Mouse (Mus musculus) lung, postnatal 25 days (tissue): ENCODE measurements around the gene Twnk.
"Not testable (repeated sequence)": the region's sequence is repeated elsewhere in the genome, so short reads cannot be mapped to it uniquely, and the experiment has no call there.

Source experiments
- DNase-seq: peaks from one replicate; pipeline ENCODE4 v3.0.0; 2022; ENCODE audit warnings: low spot score

Twnk gene

GRCm38 (mm10) chr19:45025937-45026568 is 20.6 kb downstream of the Twnk start:
- no peak for DNase-seq

- DNase-seq: no peak
Observed at GRCm38 (mm10) chr19:45026958-45027670, 21.7 kb downstream of the Twnk start.

GRCm38 (mm10) chr19:45027848-45028247 is 22.4 kb downstream of the Twnk start:
- no peak for DNase-seq

GRCm38 (mm10) chr19:45028746-45029145 is 23.3 kb downstream of the Twnk start:
- no peak for DNase-seq

- no peak for DNase-seq
Observed at GRCm38 (mm10) chr19:45029571-45029970, 24.1 kb downstream of the Twnk start.

- peak; percentile 59 for DNase-seq
Observed at GRCm38 (mm10) chr19:45030111-45030510, 24.6 kb downstream of the Twnk start.

GRCm38 (mm10) chr19:45030746-45031693 is 25.6 kb downstream of the Twnk start:
- peak; percentile 89 for DNase-seq

GRCm38 (mm10) chr19:45031780-45032179 is 26.3 kb downstream of the Twnk start:
- DNase-seq: peak; percentile 85

GRCm38 (mm10) chr19:45032570-45033332 is 27.3 kb downstream of the Twnk start:
- no peak for DNase-seq

- peak; percentile 71 for DNase-seq
Observed at GRCm38 (mm10) chr19:45036867-45037266, 31.4 kb downstream of the Twnk start.

- not testable (repeated sequence) for DNase-seq
Observed at GRCm38 (mm10) chr19:45038198-45038597, 32.7 kb downstream of the Twnk start.

GRCm38 (mm10) chr19:45040214-45040613 is 34.8 kb downstream of the Twnk start:
- no peak for DNase-seq

GRCm38 (mm10) chr19:45044389-45044927 is 39.0 kb downstream of the Twnk start:
- DNase-seq: no peak

- no peak for DNase-seq
Observed at GRCm38 (mm10) chr19:45045236-45045635, 39.8 kb downstream of the Twnk start.

- DNase-seq: no peak
Observed at GRCm38 (mm10) chr19:45045651-45046050, 40.2 kb downstream of the Twnk start, which contains the start of gene Pdzd7. Gene Pdzd7 (minus strand): TSS chr19:45045717.

- DNase-seq: peak; percentile 94
Observed at GRCm38 (mm10) chr19:45046523-45047321, 41.3 kb downstream of the Twnk start.

GRCm38 (mm10) chr19:45047417-45047934 is 42.0 kb downstream of the Twnk start, which contains the start of gene Sfxn3:
Gene Sfxn3 (plus strand): TSS chr19:45047503.
- peak; percentile 95 for DNase-seq

GRCm38 (mm10) chr19:45047935-45048643 is 42.6 kb downstream of the Twnk start:
- peak; percentile 85 for DNase-seq

GRCm38 (mm10) chr19:45048644-45049365 is 43.3 kb downstream of the Twnk start:
- no peak for DNase-seq
